Mouse (Mus musculus): ENCODE results near the gene Cfap221. TPM values are rescaled to one million over a fixed set of nuclear protein-coding genes. Genes with fewer than 3 reads are reported as not detected.
A peak's percentile ranks its signal among the peaks of the same experiment; 100 is the strongest.

Gene Cfap221
- polyA plus RNA-seq, 1 experiment from 2014 or later = 0.26 TPM

GRCm38 (mm10) chr1:120025050-120025439 is 28.0 kb upstream of the Cfap221 start:
- Histone ChIP-seq H3K4me1 (no peaks in the 10 kb centered on the region), H3K27me3 (replicated peaks) (no peaks in the 10 kb centered on the region), H3K36me3 (no peaks in the 10 kb centered on the region), H3K4me3 (replicated peaks) (no peak overlapping the region), H3K4me2 (no peak overlapping the region), H3K27ac (replicated peaks) (no peak overlapping the region), H3K9me3 (replicated peaks) (no peaks in the 10 kb centered on the region), H3K9ac (replicated peaks) (no peak overlapping the region)
- WGBS = 37% methylated on average over 2 of the region's 2 CpGs
- ATAC-seq (ENCODE audit: low FRiP score) = no peak

- no peak for ATAC-seq (ENCODE audit: low FRiP score)
- Histone ChIP-seq H3K36me3 (no peaks in the 10 kb centered on the region), H3K4me3 (replicated peaks) (no peak overlapping the region), H3K9ac (replicated peaks) (no peak overlapping the region), H3K4me1 (no peaks in the 10 kb centered on the region), H3K27me3 (replicated peaks) (no peaks in the 10 kb centered on the region), H3K27ac (replicated peaks) (no peak overlapping the region), H3K9me3 (replicated peaks) (no peaks in the 10 kb centered on the region), H3K4me2 (no peak overlapping the region)
- WGBS = 68% methylated on average over 10 of the region's 10 CpGs
Measured at GRCm38 (mm10) chr1:120024331-120025049, 27.5 kb upstream of the Cfap221 start.

DNA sequence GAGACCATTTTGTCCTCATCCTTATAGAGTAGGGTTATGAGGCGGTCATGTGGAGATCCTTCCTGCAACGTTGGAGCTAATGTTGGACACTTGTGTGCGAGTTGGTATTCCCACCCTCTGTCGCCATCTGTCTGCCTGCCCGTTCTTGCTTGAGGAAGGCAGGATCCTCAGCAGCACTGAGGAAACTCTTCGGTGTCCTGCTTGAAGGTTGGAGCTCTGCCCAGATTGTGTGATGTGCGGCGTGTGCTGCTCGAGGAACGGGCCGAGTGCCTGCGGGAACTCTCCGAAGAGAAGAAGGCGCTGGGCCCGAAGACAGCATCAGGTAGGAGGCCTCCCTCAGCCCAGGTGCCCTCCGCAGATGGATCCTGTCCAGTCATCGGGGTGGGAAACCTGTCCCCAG is 24.9 kb upstream of the Cfap221 start:
- no peak for ATAC-seq (ENCODE audit: low FRiP score)
- no peaks in the 10 kb centered on the region for H3K4me1 ChIP-seq
- no peak overlapping the region for H3K27ac ChIP-seq (replicated peaks)
- no peaks in the 10 kb centered on the region for H3K36me3 ChIP-seq
- no peak overlapping the region for H3K4me2 ChIP-seq
- no peaks in the 10 kb centered on the region for H3K27me3 ChIP-seq (replicated peaks)
- WGBS = 92% methylated on average over 17 of the region's 17 CpGs
- H3K9me3 ChIP-seq (replicated peaks) = no peaks in the 10 kb centered on the region
- no peak overlapping the region for H3K4me3 ChIP-seq (replicated peaks)
- no peak overlapping the region for H3K9ac ChIP-seq (replicated peaks)

DNA sequence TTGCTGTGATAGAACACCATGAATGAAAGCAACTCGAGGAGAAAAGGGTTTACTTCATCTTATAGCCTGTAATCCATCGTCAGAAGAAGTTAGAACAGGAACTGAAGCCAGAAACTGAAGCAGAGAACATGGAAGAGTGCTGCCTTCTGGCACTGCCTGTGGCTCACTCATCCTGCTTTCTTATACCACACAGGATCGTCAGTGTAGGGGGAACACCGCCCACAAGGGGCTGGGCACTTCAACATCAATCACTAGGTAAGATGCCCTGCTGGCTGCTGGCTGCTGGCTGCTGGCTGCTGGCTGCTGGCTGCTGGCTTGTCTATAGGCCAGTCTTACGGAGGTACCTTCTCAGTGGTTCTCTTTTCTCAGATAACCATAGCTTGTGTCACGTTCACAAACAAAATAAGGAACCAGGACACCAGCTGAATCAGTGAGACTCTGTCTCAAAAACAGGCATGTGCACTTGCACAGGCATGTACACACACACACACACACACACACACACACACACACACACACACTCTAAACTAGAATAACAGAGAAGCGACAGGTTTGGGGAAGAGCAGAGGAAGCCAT is 23.4 kb upstream of the Cfap221 start:
- no peak overlapping the region for H3K27ac ChIP-seq (replicated peaks)
- H3K4me2 ChIP-seq = no peak overlapping the region
- H3K36me3 ChIP-seq = no peaks in the 10 kb centered on the region
- 73% methylated on average over 7 of the region's 7 CpGs for WGBS
- H3K4me3 ChIP-seq (replicated peaks) = no peak overlapping the region
- no peaks in the 10 kb centered on the region for H3K4me1 ChIP-seq
- H3K27me3 ChIP-seq (replicated peaks) = no peaks in the 10 kb centered on the region
- H3K9me3 ChIP-seq (replicated peaks) = no peaks in the 10 kb centered on the region
- no peak for ATAC-seq (ENCODE audit: low FRiP score)
- H3K9ac ChIP-seq (replicated peaks) = no peak overlapping the region

DNA sequence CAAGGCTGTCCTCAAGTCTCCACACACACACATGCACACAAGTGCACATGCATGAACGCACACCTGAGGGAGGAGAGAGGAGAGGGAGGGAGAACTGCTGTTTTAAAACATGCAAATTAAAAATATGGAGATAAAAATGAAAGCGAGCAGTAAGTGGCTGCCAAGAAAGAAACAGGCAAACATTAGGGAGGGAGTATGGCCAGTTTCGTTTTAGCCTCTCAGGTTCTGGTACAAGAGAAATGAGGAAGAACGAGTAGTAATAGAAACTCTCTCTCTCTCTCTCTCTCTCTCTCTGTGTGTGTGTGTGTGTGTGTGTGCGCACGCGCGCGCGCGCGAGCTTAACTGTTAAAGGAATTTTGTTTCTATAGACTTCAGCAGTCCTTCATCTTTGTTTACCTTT is 22.4 kb upstream of the Cfap221 start:
- Histone ChIP-seq H3K9ac (replicated peaks) (no peak overlapping the region), H3K4me2 (no peak overlapping the region), H3K27ac (replicated peaks) (no peak overlapping the region), H3K4me3 (replicated peaks) (no peak overlapping the region), H3K4me1 (no peaks in the 10 kb centered on the region), H3K9me3 (replicated peaks) (no peaks in the 10 kb centered on the region), H3K27me3 (replicated peaks) (no peaks in the 10 kb centered on the region), H3K36me3 (no peaks in the 10 kb centered on the region)
- no peak for ATAC-seq (ENCODE audit: low FRiP score)
- WGBS = 92% methylated on average over 12 of the region's 12 CpGs

- no peaks in the 10 kb centered on the region for H3K9me3 ChIP-seq (replicated peaks)
- no peak overlapping the region for H3K4me3 ChIP-seq (replicated peaks)
- H3K27me3 ChIP-seq (replicated peaks) = no peaks in the 10 kb centered on the region
- ATAC-seq (ENCODE audit: low FRiP score) = no peak
- H3K9ac ChIP-seq (replicated peaks) = no peak overlapping the region
- H3K36me3 ChIP-seq = no peaks in the 10 kb centered on the region
- 68% methylated on average over 3 of the region's 3 CpGs for WGBS
- no peak overlapping the region for H3K27ac ChIP-seq (replicated peaks)
- no peak overlapping the region for H3K4me2 ChIP-seq
- no peaks in the 10 kb centered on the region for H3K4me1 ChIP-seq
Measured at GRCm38 (mm10) chr1:120018900-120019299, 21.9 kb upstream of the Cfap221 start.

- 84% methylated on average over 2 of the region's 2 CpGs for WGBS
- no peaks in the 10 kb centered on the region for H3K4me1 ChIP-seq
- no peak overlapping the region for H3K27ac ChIP-seq (replicated peaks)
- no peaks in the 10 kb centered on the region for H3K36me3 ChIP-seq
- ATAC-seq (ENCODE audit: low FRiP score) = no peak
- H3K27me3 ChIP-seq (replicated peaks) = no peaks in the 10 kb centered on the region
- no peak overlapping the region for H3K4me3 ChIP-seq (replicated peaks)
- H3K9ac ChIP-seq (replicated peaks) = no peak overlapping the region
- H3K9me3 ChIP-seq (replicated peaks) = no peaks in the 10 kb centered on the region
- no peak overlapping the region for H3K4me2 ChIP-seq
Measured at GRCm38 (mm10) chr1:120016240-120016639, 19.2 kb upstream of the Cfap221 start.

GRCm38 (mm10) chr1:120013111-120013510 is 16.1 kb upstream of the Cfap221 start:
- Histone ChIP-seq H3K27ac (replicated peaks) (no peak overlapping the region), H3K36me3 (no peaks in the 10 kb centered on the region), H3K9me3 (replicated peaks) (no peaks in the 10 kb centered on the region), H3K27me3 (replicated peaks) (peaks cover 7% of the 10 kb centered on the region), H3K4me1 (0 out of 2 replicates have a peak, but pooled peaks cover 2% of the 10 kb centered on the region), H3K4me3 (replicated peaks) (no peak overlapping the region), H3K4me2 (no peak overlapping the region), H3K9ac (replicated peaks) (no peak overlapping the region)
- no peak for ATAC-seq (ENCODE audit: low FRiP score)

DNA sequence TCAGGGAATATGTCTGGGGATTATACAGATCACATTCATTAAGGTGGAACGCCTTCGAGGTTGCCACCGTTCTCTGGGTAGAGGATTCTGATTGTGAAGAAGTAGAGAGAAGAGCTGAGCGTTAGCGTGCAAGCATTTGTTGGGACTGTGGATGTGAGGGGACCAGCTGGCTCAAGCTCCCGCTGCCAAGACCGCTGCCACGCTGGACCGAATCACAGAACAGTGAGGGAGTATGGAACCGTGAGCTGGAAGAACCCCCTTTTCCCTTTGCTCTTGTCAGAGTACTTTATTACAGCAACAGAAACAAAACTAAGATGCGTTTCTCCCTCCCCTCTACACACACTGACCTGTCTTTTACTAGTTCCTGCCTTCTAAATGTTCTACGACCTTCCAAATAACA is 15.6 kb upstream of the Cfap221 start:
- H3K4me3 ChIP-seq (replicated peaks) = no peak overlapping the region
- H3K4me2 ChIP-seq = no peak overlapping the region
- 80% methylated on average over 12 of the region's 12 CpGs for WGBS

GRCm38 (mm10) chr1:120007851-120008588 is 11.0 kb upstream of the Cfap221 start:
- Histone ChIP-seq H3K9me3 (replicated peaks) (no peaks in the 10 kb centered on the region), H3K9ac (replicated peaks) (no peak overlapping the region), H3K4me2 (peak overlapping the region; percentile 68), H3K4me3 (replicated peaks) (peak overlapping the region; percentile 36), H3K27me3 (replicated peaks) (peaks cover 32% of the 10 kb centered on the region), H3K4me1 (peaks cover 18% of the 10 kb centered on the region), H3K27ac (replicated peaks) (no peak overlapping the region), H3K36me3 (no peaks in the 10 kb centered on the region)
- 24% methylated on average over 11 of the region's 11 CpGs for WGBS
- no peak for ATAC-seq (ENCODE audit: low FRiP score)

More for the DNA sequence above, 15.6 kb upstream of the Cfap221 start:
- H3K4me1 ChIP-seq = peaks cover 6% of the 10 kb centered on the region
- no peak overlapping the region for H3K27ac ChIP-seq (replicated peaks)
- peaks cover 12% of the 10 kb centered on the region for H3K27me3 ChIP-seq (replicated peaks)
- no peak overlapping the region for H3K9ac ChIP-seq (replicated peaks)
- ATAC-seq (ENCODE audit: low FRiP score) = no peak
- H3K9me3 ChIP-seq (replicated peaks) = no peaks in the 10 kb centered on the region
- no peaks in the 10 kb centered on the region for H3K36me3 ChIP-seq

- peaks cover 18% of the 10 kb centered on the region for H3K4me1 ChIP-seq
- peak within 1 kb of the TSS; percentile 44; the same call in 1 of the 2 replicates for H3K9ac ChIP-seq (replicated peaks)
- peak within 1 kb of the TSS; percentile 68 for H3K4me2 ChIP-seq
- H3K36me3 ChIP-seq = no peaks in the 10 kb centered on the region
- H3K27me3 ChIP-seq (replicated peaks) = peaks cover 32% of the 10 kb centered on the region
- peak; percentile 72 for ATAC-seq (ENCODE audit: low FRiP score)
- H3K27ac ChIP-seq (replicated peaks) = no peak within 1 kb of the TSS
- peak within 1 kb of the TSS; percentile 36 for H3K4me3 ChIP-seq (replicated peaks)
- WGBS = under 1% methylated on average over 39 of the region's 39 CpGs
- no peaks in the 10 kb centered on the region for H3K9me3 ChIP-seq (replicated peaks)
Measured at GRCm38 (mm10) chr1:120006844-120007790, 10.1 kb upstream of the Cfap221 start, which contains the start of gene Sctr. Sctr (plus strand) TSS chr1:120006894.
